Mouse (Mus musculus) megakaryocyte, embryonic 14.5 days (primary cell): Measurements from ENCODE around the gene Nkain2. TPM values are rescaled to one million over a fixed set of nuclear protein-coding genes. Genes with fewer than 3 reads are reported as not detected.
"Not testable (repeated sequence)": the region's sequence is repeated elsewhere in the genome, so short reads cannot be mapped to it uniquely, and the experiment has no call there.

Experiments
- H3K27me3 ChIP-seq: replicated peaks from 2 replicates; pipeline ENCODE3; 2012; ENCODE audit warnings: inconsistent platforms
- H3K36me3 ChIP-seq: replicated peaks from 2 replicates; pipeline ENCODE3; 2012; ENCODE audit warnings: low read length, inconsistent platforms, mixed read lengths
- H3K4me1 ChIP-seq: 2 replicates; pipeline ENCODE4 v1.6.1; 2012; ENCODE audit warnings: inconsistent platforms
- H3K4me3 ChIP-seq: replicated peaks from 2 replicates; pipeline ENCODE3; 2012; ENCODE audit warnings: moderate library complexity, mild to moderate bottlenecking, inconsistent platforms
- H3K9me3 ChIP-seq: 2 replicates; pipeline ENCODE4 v1.6.1; 2012; ENCODE audit warnings: inconsistent platforms
- FLI1 ChIP-seq: IDR thresholded peaks from 2 replicates; pipeline ENCODE4 v1.6.1; 2012; ENCODE audit warnings: low read length, inconsistent platforms, mixed read lengths
- GATA1 ChIP-seq: IDR thresholded peaks from 3 replicates; pipeline ENCODE4 v1.6.1; 2012; ENCODE audit warnings: mixed read lengths, low read length, inconsistent platforms, borderline replicate concordance
- polyA plus RNA-seq: library from polyadenylated mRNA; stranded (reverse); fragments of >175 nt; gene quantifications from 2 replicates; pipeline ENCODE4 v1.2.3, GENCODE M21; 2012; ENCODE audit warnings: low replicate concordance; ENCODE audit not compliant: insufficient read depth

The Nkain2 gene
- polyA plus RNA-seq, 1 experiment = not detected

GRCm38 (mm10) chr10:31978387-31978786 is 911.9 kb downstream of the Nkain2 start:
- Histone ChIP-seq H3K9me3 (0 out of 2 replicates have a peak, but pooled peaks cover under 1% of the 10 kb centered on the region), H3K27me3 (no peaks in the 10 kb centered on the region), H3K36me3 (no peaks in the 10 kb centered on the region), H3K4me3 (no peak overlapping the region), H3K4me1 (no peaks in the 10 kb centered on the region)
- no peak for TF ChIP-seq FLI1
- TF ChIP-seq GATA1 = no peak

GRCm38 (mm10) chr10:31947178-31947726 is 943.0 kb downstream of the Nkain2 start:
- Histone ChIP-seq H3K27me3 (no peaks in the 10 kb centered on the region), H3K9me3 (no peaks in the 10 kb centered on the region), H3K4me1 (no peaks in the 10 kb centered on the region), H3K4me3 (no peak overlapping the region), H3K36me3 (no peaks in the 10 kb centered on the region)
- TF ChIP-seq FLI1 (no peak), GATA1 (no peak)

- H3K9me3 ChIP-seq = peaks cover 3% of the 10 kb centered on the region
- no peaks in the 10 kb centered on the region for H3K27me3 ChIP-seq
- TF ChIP-seq FLI1 (no peak), GATA1 (no peak)
- no peaks in the 10 kb centered on the region for H3K36me3 ChIP-seq
- H3K4me1 ChIP-seq = no peaks in the 10 kb centered on the region
- H3K4me3 ChIP-seq = no peak overlapping the region
Observed at GRCm38 (mm10) chr10:31931961-31932360, 958.3 kb downstream of the Nkain2 start.

- H3K9me3 ChIP-seq = peaks cover 10% of the 10 kb centered on the region
- H3K4me1 ChIP-seq = no peaks in the 10 kb centered on the region
- H3K36me3 ChIP-seq = no peaks in the 10 kb centered on the region
- H3K27me3 ChIP-seq = no peaks in the 10 kb centered on the region
- TF ChIP-seq GATA1 = no peak
- no peak for TF ChIP-seq FLI1
- no peak overlapping the region for H3K4me3 ChIP-seq
Observed at GRCm38 (mm10) chr10:31927657-31928056, 962.6 kb downstream of the Nkain2 start.

GRCm38 (mm10) chr10:31920901-31921300 is 969.4 kb downstream of the Nkain2 start:
- not testable (repeated sequence) for H3K4me3 ChIP-seq, H3K36me3 ChIP-seq, H3K27me3 ChIP-seq, H3K4me1 ChIP-seq, H3K9me3 ChIP-seq

GRCm38 (mm10) chr10:31907488-31907887 is 982.8 kb downstream of the Nkain2 start:
- Histone ChIP-seq H3K4me3 (no peak overlapping the region), H3K4me1 (no peaks in the 10 kb centered on the region), H3K27me3 (no peaks in the 10 kb centered on the region), H3K36me3 (no peaks in the 10 kb centered on the region), H3K9me3 (no peaks in the 10 kb centered on the region)
- TF ChIP-seq FLI1 (no peak), GATA1 (no peak)

GRCm38 (mm10) chr10:31899501-31899900 is 990.8 kb downstream of the Nkain2 start:
- no peaks in the 10 kb centered on the region for H3K27me3 ChIP-seq
- no peak overlapping the region for H3K4me3 ChIP-seq
- H3K4me1 ChIP-seq = no peaks in the 10 kb centered on the region
- peaks cover 5% of the 10 kb centered on the region; the same call in 1 of the 2 replicates for H3K9me3 ChIP-seq
- TF ChIP-seq GATA1 (no peak), FLI1 (no peak)
- no peaks in the 10 kb centered on the region for H3K36me3 ChIP-seq

- Histone ChIP-seq H3K4me3 (no peak overlapping the region), H3K36me3 (no peaks in the 10 kb centered on the region), H3K4me1 (no peaks in the 10 kb centered on the region), H3K27me3 (no peaks in the 10 kb centered on the region), H3K9me3 (no peaks in the 10 kb centered on the region)
- TF ChIP-seq FLI1 (no peak), GATA1 (no peak)
Observed at GRCm38 (mm10) chr10:31873323-31873895, 1016.9 kb downstream of the Nkain2 start.

- Histone ChIP-seq H3K27me3 (no peaks in the 10 kb centered on the region), H3K4me1 (no peaks in the 10 kb centered on the region), H3K9me3 (no peaks in the 10 kb centered on the region), H3K36me3 (no peaks in the 10 kb centered on the region), H3K4me3 (no peak overlapping the region)
- TF ChIP-seq FLI1 = no peak
- TF ChIP-seq GATA1 = no peak
Observed at GRCm38 (mm10) chr10:31868275-31868674, 1022.0 kb downstream of the Nkain2 start.

- H3K4me3 ChIP-seq = no peak overlapping the region
- no peaks in the 10 kb centered on the region for H3K4me1 ChIP-seq
- H3K9me3 ChIP-seq = peaks cover 5% of the 10 kb centered on the region
- H3K36me3 ChIP-seq = no peaks in the 10 kb centered on the region
- H3K27me3 ChIP-seq = no peaks in the 10 kb centered on the region
- TF ChIP-seq GATA1 = no peak
- TF ChIP-seq FLI1 = no peak
Observed at GRCm38 (mm10) chr10:31827041-31827440, 1063.2 kb downstream of the Nkain2 start.
